Mouse (Mus musculus) heart, postnatal 36 days (tissue): ENCODE data around the gene Gm10645. TPM values are rescaled to one million over a fixed set of nuclear protein-coding genes. Genes with fewer than 3 reads are reported as not detected.

ENCODE experiments used
- total RNA-seq, 2 experiments: library from RNA; stranded (reverse); gene quantifications; 2 replicates each; pipeline ENCODE4 v1.2.3; 2021

Gene Gm10645
- total RNA-seq, 2 experiments from 2014 or later: not detected

Other genes with a start within 250 kb of the Gm10645 start
- 1 to 10 TPM; 2.2 to 3.3 TPM for gene Tbc1d9, start 818 bp downstream of the Gm10645 start, total RNA-seq
- gene Ucp1, start 124.2 kb upstream of the Gm10645 start, total RNA-seq: 10 to 100 TPM in 1 of 2 experiments, 1 to 10 TPM in 1; 2.4 to 22.1 TPM
- gene Elmod2, start 166.3 kb upstream of the Gm10645 start, total RNA-seq: 10 to 100 TPM; 11.3 to 11.8 TPM
- gene Mgat4d, start 182.3 kb upstream of the Gm10645 start, total RNA-seq: not detected
- gene Clgn, start 223.7 kb upstream of the Gm10645 start, total RNA-seq: not detected